Mouse (Mus musculus): Measurements from ENCODE around the gene Rpap2.

Gene Rpap2

DNA sequence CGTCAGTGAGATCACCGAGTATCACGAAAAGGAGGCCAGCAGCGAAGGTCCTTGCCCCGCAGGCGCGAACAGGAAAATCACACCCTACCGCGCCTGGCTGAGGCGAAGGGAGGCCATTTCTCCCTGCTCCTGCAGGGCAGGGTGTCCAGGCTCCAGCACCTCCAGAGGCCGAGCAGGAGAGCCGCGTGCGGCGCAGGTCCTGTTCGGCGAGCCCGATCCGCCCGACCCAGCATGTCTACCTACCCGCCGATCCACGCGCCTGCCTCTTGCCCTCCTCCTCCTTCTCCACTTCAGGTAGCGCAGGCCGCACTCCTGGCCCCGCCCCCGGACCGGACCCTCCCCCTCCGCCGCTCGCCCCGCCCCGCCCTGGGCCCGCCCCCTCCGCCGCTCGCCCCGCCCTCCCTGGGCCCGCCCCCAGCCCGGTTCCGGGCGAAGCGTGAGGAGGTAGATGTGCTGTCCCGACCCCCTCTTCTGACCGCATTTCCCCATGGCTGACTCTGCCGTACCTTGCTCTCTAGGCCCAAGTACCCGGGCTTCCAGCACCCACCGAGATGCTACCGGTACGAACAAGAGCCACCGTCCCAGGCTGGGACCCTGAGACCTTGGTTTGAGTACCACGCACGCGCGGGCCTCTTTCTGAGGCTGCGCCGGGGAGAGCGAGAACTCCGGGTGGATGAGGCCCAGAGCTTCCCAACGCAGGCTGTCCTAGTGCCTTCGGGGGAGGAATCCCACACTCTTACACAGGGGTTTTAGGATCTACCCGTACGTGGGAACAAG is at the start of gene Rpap2, which contains the start of gene Glmn:
Rpap2 (plus strand) TSS at position 73 of the 777 bp plus-strand sequence.
Glmn (minus strand) TSS at position 588 of the 777 bp plus-strand sequence.
- in situ Hi-C loops (cut with MboI; ENCODE audit: unreplicated experiment in 2 of 2): no loop called here

- in situ Hi-C loops (cut with MboI; ENCODE audit: unreplicated experiment in 2 of 2): no loop called here
Measured at GRCm38 (mm10) chr5:107547955-107548354, 49.2 kb upstream of the Rpap2 start.

DNA sequence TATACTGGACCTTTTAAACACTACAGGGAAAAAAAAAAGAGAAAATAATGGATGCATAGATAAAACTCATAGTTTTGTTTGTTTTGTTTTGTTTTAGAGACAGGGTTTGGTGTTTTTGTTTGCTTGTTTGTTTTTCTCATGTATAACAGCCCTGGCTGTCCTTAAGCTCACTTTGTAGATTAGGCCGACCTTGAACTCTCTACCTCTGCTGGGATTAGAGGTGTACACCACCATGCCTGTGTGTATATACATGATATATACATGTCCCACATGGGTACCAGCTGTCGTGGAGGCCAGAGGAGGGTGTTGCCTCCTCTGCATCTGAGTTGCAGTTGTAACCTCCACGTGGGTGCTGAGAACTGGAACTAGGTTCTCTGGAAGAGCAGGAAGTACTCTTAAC is 48.7 kb upstream of the Rpap2 start:
- in situ Hi-C loops (cut with MboI; ENCODE audit: unreplicated experiment in 2 of 2): no loop called here

- in situ Hi-C loops (cut with MboI; ENCODE audit: unreplicated experiment in 2 of 2): no loop called here
Measured at GRCm38 (mm10) chr5:107554336-107554735, 42.8 kb upstream of the Rpap2 start.

DNA sequence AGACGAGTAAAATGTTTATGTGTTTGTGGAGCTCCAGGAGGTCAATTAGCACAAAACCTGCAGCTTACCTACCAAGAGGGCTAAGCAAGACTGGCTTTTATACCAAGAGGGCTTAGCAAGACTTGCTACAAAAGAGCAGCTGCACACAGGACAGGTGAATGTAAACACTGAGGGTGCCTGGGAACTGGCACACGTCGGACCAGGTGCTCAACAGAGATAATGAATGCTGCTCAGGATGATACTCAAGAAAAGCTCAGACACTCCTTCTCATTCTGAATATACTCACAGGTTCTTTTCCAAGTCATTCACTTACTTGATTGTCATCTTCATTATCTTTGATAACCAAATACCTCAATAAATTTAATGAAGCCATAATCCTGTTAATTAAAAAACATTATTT is 40.2 kb upstream of the Rpap2 start:
- in situ Hi-C loops (cut with MboI; ENCODE audit: unreplicated experiment in 2 of 2): no loop called here

DNA sequence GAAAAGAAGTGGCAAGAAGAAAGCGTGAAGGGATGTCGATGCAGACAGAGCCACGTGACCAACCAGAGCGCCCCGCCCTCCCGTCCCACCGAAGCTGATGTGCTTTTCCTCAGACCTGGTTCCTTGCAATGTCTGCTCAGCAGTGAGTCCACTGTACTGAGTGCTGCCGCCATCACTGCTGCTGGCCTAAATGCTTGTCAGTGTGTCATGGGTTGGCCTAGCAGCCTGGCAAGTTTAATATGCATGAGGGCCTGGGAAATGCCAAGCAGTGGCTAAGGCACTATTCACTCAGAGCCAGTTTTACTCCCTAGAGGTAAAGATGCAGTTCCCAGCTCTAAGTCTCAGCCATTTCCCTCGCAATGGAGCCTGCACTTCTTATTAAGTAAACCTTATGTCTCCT is 28.0 kb upstream of the Rpap2 start:
- in situ Hi-C loops (cut with MboI; ENCODE audit: unreplicated experiment in 2 of 2): no loop called here

- in situ Hi-C loops (cut with MboI; ENCODE audit: unreplicated experiment in 2 of 2): no loop called here
Measured at GRCm38 (mm10) chr5:107598380-107598779, 1.2 kb downstream of the Rpap2 start.

GRCm38 (mm10) chr5:107611224-107611623 is 14.1 kb downstream of the Rpap2 start:
- in situ Hi-C loops (cut with MboI; ENCODE audit: unreplicated experiment in 2 of 2): loop anchor here (5.0 to 25.0 kb wide), 4 partner anchors 184 to 564 kb away; no protein-coding TSS in a partner anchor

DNA sequence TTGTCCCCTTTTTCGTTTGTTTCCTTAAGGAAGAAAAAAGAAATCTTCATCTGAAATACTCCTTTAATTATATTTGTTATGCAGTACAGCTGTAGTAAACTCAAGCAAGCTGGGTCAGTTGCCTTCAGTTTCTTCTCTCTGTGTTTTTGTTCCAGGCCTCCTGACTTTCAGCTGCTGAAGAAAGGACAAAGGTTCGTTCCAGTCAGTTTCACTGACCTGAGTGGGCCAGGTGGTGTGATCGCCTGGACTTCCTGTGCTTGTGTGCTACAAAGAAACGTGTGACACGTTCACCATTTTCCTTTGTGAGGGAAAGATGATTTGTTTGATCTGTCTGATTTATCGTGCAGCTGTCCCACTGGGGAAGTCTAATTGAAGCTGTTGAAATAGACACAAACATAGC is 20.8 kb downstream of the Rpap2 start:
- in situ Hi-C loops (cut with MboI; ENCODE audit: unreplicated experiment in 2 of 2): loop anchor here (5.0 to 25.0 kb wide), 5 partner anchors 164 to 557 kb away; no protein-coding TSS in a partner anchor

DNA sequence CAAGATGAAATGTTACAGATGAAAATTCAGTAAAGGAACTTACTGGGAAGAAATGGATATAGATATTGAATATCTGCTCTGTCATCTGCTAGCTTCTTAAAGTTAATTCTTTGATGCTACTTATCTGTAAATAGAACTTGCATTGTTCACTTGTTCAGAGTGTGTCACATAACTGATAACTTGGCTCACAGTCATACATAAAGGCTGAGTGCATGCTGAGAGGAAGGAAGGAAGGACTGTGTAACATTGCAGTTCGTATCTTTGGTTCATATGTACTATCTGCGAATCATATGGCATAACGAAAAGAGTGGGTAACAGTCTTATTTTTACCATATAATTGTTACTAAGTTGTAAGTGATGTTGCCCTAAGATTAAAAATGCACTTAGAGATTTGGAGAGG is 24.2 kb downstream of the Rpap2 start:
- in situ Hi-C loops (cut with MboI; ENCODE audit: unreplicated experiment in 2 of 2): loop anchor here (25.0 kb wide), 1 partner anchor 391 kb away; no protein-coding TSS in a partner anchor

GRCm38 (mm10) chr5:107633651-107634050 is 36.5 kb downstream of the Rpap2 start:
- in situ Hi-C loops (cut with MboI; ENCODE audit: unreplicated experiment in 2 of 2): no loop called here

DNA sequence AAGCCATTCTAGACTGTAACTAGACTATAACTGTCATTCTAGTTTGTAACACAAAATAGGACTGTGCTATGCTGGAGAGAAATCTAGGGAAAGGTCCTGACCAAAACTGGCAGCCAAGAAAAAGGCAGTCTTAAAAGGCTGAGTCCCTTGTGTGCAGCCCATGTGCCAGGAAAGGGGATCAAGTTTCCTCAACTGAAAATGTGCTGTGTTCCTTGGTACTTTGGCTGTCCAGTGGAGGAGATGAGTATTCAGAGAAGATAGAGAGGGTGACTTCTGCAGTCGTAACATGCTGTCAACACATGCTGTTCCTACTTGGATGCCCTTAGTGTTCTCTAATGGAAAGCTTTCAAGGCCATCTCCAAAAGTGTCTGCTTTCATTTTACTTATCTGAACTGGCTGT is 39.9 kb downstream of the Rpap2 start:
- in situ Hi-C loops (cut with MboI; ENCODE audit: unreplicated experiment in 2 of 2): no loop called here

DNA sequence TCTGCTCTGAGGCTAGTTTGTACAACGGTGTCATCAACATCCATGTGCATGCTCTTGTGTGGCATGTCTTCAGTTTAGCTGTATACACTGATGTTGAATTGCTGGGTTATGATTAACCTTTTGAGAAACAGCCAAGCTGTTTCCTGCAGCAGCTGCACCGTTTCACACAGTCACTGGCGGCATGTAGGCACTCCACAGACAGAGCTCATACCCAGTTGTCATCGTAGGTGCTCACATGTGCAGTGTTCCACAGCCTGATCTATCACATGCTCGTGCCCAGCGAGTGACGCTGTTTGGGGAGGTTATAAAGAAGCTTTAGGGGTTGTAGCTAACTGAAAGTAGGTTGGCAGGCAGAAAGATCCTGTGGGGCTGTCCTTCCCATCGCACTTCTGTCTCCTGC is 41.2 kb downstream of the Rpap2 start:
- in situ Hi-C loops (cut with MboI; ENCODE audit: unreplicated experiment in 2 of 2): no loop called here

GRCm38 (mm10) chr5:107644595-107644994 is 47.4 kb downstream of the Rpap2 start:
- in situ Hi-C loops (cut with MboI; ENCODE audit: unreplicated experiment in 2 of 2): no loop called here

- in situ Hi-C loops (cut with MboI; ENCODE audit: unreplicated experiment in 2 of 2): no loop called here
Measured at GRCm38 (mm10) chr5:107645935-107646334, 48.8 kb downstream of the Rpap2 start.

GRCm38 (mm10) chr5:107647580-107647979 is 50.4 kb downstream of the Rpap2 start:
- in situ Hi-C loops (cut with MboI; ENCODE audit: unreplicated experiment in 2 of 2): no loop called here

DNA sequence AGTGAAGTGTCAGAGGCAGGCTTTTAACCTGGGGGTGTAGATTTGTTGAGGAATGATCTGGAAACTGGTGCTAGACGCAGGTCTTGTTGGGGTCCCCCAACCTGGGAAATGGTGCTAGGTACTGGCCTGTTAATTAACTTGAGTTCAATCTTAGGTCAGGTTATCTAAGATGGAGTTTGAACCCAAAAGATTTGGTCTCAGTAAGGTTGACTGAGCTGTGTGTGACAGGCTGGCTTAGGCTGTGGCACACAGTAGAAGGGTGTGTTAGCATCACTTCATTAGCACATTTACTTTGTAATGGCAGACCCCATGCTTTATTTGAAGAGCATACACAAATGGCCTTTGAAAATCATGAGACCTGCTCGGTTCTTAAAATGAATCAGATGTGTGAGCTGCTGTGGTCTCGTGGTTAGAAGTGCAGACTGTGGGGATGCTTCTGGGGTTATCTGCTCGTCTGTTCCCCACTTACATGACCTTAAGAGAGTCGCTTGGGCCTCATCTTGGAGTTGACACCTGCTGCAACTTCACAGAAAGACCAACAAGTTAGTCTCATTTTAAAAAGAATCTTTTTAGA is 51.5 kb downstream of the Rpap2 start:
- in situ Hi-C loops (cut with MboI; ENCODE audit: unreplicated experiment in 2 of 2): no loop called here

DNA sequence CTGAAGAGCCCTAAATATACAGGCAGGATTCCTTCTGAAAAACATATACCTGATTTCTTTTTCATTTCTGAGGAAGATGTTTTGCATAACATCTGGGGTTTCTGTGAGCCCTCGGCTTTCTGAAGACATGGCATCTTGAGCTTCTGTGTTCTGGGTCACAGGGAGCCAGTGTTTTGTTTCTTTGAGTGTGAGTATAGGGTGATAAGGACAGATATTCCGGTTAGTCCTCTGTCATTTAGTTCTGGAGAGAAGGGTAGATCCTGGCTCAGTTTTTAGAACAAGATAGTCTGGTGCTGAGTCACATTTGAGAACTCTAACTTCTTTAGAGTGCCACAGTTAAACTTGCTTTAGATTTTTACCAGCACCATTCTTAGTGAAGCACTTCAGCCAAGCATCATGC is 52.5 kb downstream of the Rpap2 start:
- in situ Hi-C loops (cut with MboI; ENCODE audit: unreplicated experiment in 2 of 2): no loop called here

- in situ Hi-C loops (cut with MboI; ENCODE audit: unreplicated experiment in 2 of 2): no loop called here
Measured at GRCm38 (mm10) chr5:107650427-107650826, 53.3 kb downstream of the Rpap2 start.

GRCm38 (mm10) chr5:107652055-107652660 is 55.0 kb downstream of the Rpap2 start:
- in situ Hi-C loops (cut with MboI; ENCODE audit: unreplicated experiment in 2 of 2): no loop called here

DNA sequence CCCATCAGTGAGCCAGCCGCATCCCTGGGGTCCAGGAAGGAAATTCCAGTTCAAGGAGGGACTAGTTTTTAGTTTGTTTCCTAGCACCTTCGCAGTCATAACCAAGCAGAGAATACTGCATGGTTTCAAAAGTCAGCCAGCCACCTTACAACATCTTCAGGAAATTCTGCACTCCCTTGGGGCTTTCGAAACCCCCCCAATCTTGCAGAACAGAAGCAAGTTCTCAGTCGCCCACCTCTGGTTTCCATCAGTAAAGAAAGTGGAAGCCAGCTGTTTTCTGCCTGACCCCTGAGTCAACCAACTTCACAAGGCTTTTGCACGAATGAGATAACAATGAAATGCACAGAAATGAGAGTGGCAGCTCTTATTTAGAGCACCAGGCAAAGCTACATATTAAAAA is 81.2 kb downstream of the Rpap2 start:
- in situ Hi-C loops (cut with MboI; ENCODE audit: unreplicated experiment in 2 of 2): loop anchor here in 1 of 2 experiments (25.0 kb wide), 1 partner anchor 109 kb away; no protein-coding TSS in a partner anchor
